Mouse (Mus musculus): ENCODE measurements around the gene Bcap31. TPM values are rescaled to one million over a fixed set of nuclear protein-coding genes. Genes with fewer than 3 reads are reported as not detected.

Gene Bcap31
- polyA plus RNA-seq, 1 experiment from 2014 or later = 292 TPM

DNA sequence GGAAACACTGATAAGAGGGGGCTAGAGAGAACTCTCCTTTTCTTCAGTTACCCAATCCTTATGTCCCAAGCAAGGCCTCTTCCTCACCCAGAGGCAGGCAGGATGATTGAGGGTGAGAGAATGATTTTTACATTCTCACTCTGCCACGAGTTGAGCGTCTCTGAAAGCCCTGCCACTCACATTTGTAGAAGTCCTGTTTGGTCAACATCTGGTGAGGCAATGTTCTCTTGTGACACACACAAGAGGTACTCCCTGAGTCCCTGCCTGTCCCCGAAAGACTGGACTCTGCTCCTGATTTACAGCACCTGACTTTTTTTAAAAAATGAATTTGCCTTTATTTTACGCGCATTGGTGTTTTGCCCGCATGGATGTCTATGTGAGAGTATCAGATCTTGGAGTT, 62.6 kb downstream of the Bcap31 start:
- Histone ChIP-seq H3K4me1 (no peaks in the 10 kb centered on the region), H3K27ac (no peak overlapping the region), H3K36me3 (no peaks in the 10 kb centered on the region), H3K9me3 (no peaks in the 10 kb centered on the region), H3K4me3 (no peak overlapping the region), H3K27me3 (peaks cover 4% of the 10 kb centered on the region; the same call in 1 of the 2 replicates), H3K9ac (no peak overlapping the region), H3K4me2 (no peak overlapping the region)
- no peak for ATAC-seq (ENCODE audit: borderline replicate concordance, extremely low read depth, low FRiP score, low TSS enrichment)
- 65% methylated on average over 6 of the region's 6 CpGs for WGBS

DNA sequence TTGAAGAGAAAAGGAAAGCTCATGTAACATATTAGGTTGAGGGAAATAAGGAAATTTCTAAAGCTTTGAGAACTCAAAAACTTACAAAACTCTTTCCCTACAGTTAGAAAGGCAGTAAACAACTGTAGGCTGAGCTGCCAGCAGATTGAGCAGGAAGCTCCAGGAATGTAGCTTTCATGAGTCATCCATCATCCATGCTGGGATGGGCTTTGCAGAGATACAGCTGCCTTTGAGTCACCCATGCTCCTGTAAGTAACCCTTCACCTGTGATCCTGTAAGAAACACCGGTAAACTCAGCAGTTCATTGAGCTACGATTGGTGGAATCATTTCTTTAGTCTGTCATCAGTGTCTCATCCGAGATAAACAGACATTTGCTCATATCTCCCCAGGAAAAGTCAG, 65.1 kb downstream of the Bcap31 start:
- ATAC-seq (ENCODE audit: borderline replicate concordance, extremely low read depth, low FRiP score, low TSS enrichment) = no peak

DNA sequence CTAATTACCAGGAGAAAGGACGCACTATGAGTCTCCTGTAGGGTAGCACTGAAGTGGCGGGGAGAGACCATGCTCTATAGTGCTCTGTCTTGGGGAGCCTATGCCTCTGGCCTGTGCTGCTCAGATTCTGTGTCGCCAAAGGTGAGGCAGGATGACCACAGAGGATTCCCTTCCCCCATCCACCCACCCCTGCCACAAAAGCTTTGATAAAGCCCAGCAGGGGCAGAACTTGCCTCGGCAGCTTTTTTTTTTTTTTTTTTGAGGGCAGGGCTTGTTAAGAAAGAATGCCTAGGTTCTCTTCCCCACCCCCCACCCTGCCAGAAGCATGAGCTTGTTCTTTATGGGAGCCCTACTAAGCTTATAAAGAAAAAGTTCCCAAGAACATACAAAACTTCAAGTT, 70.9 kb downstream of the Bcap31 start:
- WGBS = 35% methylated on average over 3 of the region's 4 CpGs
- no peak overlapping the region for H3K4me2 ChIP-seq
- no peak overlapping the region for H3K4me3 ChIP-seq
- no peaks in the 10 kb centered on the region for H3K36me3 ChIP-seq
- H3K9me3 ChIP-seq = no peaks in the 10 kb centered on the region
- no peaks in the 10 kb centered on the region for H3K4me1 ChIP-seq
- H3K9ac ChIP-seq = no peak overlapping the region
- no peak overlapping the region for H3K27ac ChIP-seq
- H3K27me3 ChIP-seq = no peaks in the 10 kb centered on the region; the same call in 1 of the 2 replicates
- no peak for ATAC-seq (ENCODE audit: borderline replicate concordance, extremely low read depth, low FRiP score, low TSS enrichment)

More for the DNA sequence above, 65.1 kb downstream of the Bcap31 start:
- Histone ChIP-seq H3K4me3 (no peak overlapping the region), H3K27ac (no peak overlapping the region), H3K27me3 (peaks cover 4% of the 10 kb centered on the region; the same call in 1 of the 2 replicates), H3K36me3 (no peaks in the 10 kb centered on the region), H3K4me1 (no peaks in the 10 kb centered on the region), H3K4me2 (no peak overlapping the region), H3K9ac (no peak overlapping the region), H3K9me3 (no peaks in the 10 kb centered on the region)
- WGBS = 44% methylated on average over 3 of the region's 3 CpGs

DNA sequence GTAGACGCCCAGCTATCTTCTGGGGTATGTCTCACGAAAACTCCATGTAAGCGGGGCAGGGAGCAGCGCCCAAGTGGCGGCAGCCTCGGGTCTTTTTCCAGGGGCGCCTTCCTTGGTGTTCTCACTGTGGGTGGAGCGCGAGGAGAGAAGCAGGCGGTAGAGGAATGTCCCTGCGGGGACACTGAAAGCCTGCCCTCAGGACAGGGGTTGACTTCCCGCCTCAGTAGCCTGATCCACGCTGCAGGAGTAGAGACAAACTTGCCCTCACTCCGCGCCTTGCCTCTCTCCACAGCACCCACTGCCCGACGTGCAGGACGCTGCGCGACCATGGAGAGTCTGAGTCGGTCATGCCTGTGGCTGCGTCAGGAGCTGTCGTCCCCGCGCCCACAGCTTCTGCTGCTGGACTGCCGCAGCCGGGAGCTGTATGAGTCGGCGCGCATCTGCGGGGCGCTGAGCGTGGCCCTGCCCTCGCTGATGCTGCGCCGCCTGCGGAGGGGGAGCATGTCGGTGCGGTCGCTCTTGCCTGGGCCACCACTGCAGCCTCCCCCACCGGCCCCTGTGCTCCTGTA, 76.0 kb downstream of the Bcap31 start:
- WGBS = 16% methylated on average over 31 of the region's 41 CpGs
- ATAC-seq (ENCODE audit: borderline replicate concordance, extremely low read depth, low FRiP score, low TSS enrichment) = no peak
- peaks cover 9% of the 10 kb centered on the region for H3K4me1 ChIP-seq
- H3K27ac ChIP-seq = no peak overlapping the region
- peak overlapping the region; percentile 73 for H3K4me2 ChIP-seq
- H3K27me3 ChIP-seq = peaks cover 39% of the 10 kb centered on the region
- H3K4me3 ChIP-seq = peak overlapping the region; percentile 41
- H3K36me3 ChIP-seq = no peaks in the 10 kb centered on the region
- no peaks in the 10 kb centered on the region for H3K9me3 ChIP-seq
- 0 out of 2 replicates have a peak overlapping the region, but pooled peaks have one; percentile 16 for H3K9ac ChIP-seq

DNA sequence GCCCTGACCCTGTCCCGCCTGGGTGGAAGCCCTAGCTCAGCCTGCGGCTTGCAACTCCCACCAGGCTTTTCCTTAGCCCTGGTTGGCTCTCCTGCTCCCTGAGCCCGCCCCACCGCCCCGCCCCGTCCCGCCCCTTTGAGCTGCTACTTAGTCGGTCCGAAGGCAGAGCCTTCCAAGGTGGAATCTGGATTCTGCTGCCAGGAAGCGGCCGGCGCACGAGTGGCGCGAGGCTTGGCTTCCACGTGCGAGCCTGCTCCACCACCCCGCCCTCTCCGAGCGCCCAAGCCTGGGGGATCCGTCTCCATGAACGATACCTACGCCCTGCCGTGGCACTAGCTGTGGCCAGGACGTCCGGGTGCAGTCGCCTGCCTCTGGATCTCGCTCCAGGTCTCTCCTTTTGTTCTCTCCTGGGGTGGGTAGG, 76.7 kb downstream of the Bcap31 start, which contains the start of gene Dusp9:
TSS of gene Dusp9 (plus strand) at position 165 of the 421 bp plus-strand sequence.
- Histone ChIP-seq H3K4me3 (peak within 1 kb of the TSS; percentile 41), H3K4me1 (peaks cover 9% of the 10 kb centered on the region), H3K9me3 (no peaks in the 10 kb centered on the region), H3K4me2 (peak within 1 kb of the TSS; percentile 73), H3K9ac (0 out of 2 replicates have a peak within 1 kb of the TSS, but pooled peaks have one; percentile 16), H3K27me3 (peaks cover 44% of the 10 kb centered on the region), H3K36me3 (no peaks in the 10 kb centered on the region), H3K27ac (no peak within 1 kb of the TSS)
- WGBS = 8% methylated on average over 27 of the region's 28 CpGs
- ATAC-seq (ENCODE audit: borderline replicate concordance, extremely low read depth, low FRiP score, low TSS enrichment) = peak; percentile 74; the same call in 1 of the 2 replicates

DNA sequence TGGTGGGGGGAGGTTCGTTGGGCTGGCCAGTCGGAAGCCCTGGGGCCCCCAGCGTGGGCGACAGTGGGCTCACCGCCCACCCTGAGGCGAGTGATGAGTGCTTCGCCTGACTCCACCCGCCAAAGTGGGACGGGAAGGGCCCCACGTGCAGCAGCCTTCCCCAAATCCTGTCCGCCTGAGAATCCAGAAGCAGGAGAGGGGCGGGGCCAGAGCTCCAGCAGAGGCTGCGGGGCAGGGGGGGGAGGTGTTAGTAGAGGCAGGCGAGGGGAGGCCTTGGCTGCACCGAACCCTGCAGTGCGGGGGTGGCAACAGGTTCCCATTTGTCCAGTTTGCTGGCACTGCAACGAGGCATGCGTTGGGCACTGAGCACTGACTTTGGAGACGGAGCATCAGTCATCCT, 78.6 kb downstream of the Bcap31 start:
- WGBS = 12% methylated on average over 19 of the region's 19 CpGs
- Histone ChIP-seq H3K27me3 (peaks cover 45% of the 10 kb centered on the region), H3K27ac (no peak overlapping the region), H3K4me1 (peaks cover 9% of the 10 kb centered on the region), H3K4me2 (peak overlapping the region; percentile 76), H3K9ac (no peak overlapping the region), H3K36me3 (no peaks in the 10 kb centered on the region), H3K9me3 (no peaks in the 10 kb centered on the region), H3K4me3 (peak overlapping the region; percentile 32)
- ATAC-seq (ENCODE audit: borderline replicate concordance, extremely low read depth, low FRiP score, low TSS enrichment) = no peak

Other genes starting within 250 kb of the Bcap31 start
- gene Bgn, start 232.6 kb downstream of the Bcap31 start, polyA plus RNA-seq (2015; fragmentation: Nextera tagmentation; extraction: Ambion mirVana) = 155 and 183 TPM in 2 replicates
- 0.09 and 0.13 TPM in 2 replicates for gene Atp2b3, start 213.1 kb downstream of the Bcap31 start, polyA plus RNA-seq (2015; fragmentation: Nextera tagmentation; extraction: Ambion mirVana)
- 11.1 and 13.0 TPM in 2 replicates for gene Dusp9, start 76.8 kb downstream of the Bcap31 start, polyA plus RNA-seq (2015; fragmentation: Nextera tagmentation; extraction: Ambion mirVana)
- gene Pnck, start 56.1 kb downstream of the Bcap31 start, polyA plus RNA-seq (2015; fragmentation: Nextera tagmentation; extraction: Ambion mirVana) = 15.7 and 16.1 TPM in 2 replicates
- gene Slc6a8, start 43.0 kb downstream of the Bcap31 start, polyA plus RNA-seq (2015; fragmentation: Nextera tagmentation; extraction: Ambion mirVana) = 6.2 and 6.6 TPM in 2 replicates
- 23.3 and 25.1 TPM in 2 replicates for gene Abcd1, start 422 bp upstream of the Bcap31 start, polyA plus RNA-seq (2015; fragmentation: Nextera tagmentation; extraction: Ambion mirVana)
- 0.30 and 0.67 TPM in 2 replicates for gene Plxnb3, start 40.9 kb upstream of the Bcap31 start, polyA plus RNA-seq (2015; fragmentation: Nextera tagmentation; extraction: Ambion mirVana)
- gene Srpk3, start 58.2 kb upstream of the Bcap31 start, polyA plus RNA-seq (2015; fragmentation: Nextera tagmentation; extraction: Ambion mirVana) = 3.7 and 5.4 TPM in 2 replicates
- gene Idh3g, start 70.7 kb upstream of the Bcap31 start, polyA plus RNA-seq (2015; fragmentation: Nextera tagmentation; extraction: Ambion mirVana) = 225 and 230 TPM in 2 replicates
- 178 and 183 TPM in 2 replicates for gene Ssr4, start 70.9 kb upstream of the Bcap31 start, polyA plus RNA-seq (2015; fragmentation: Nextera tagmentation; extraction: Ambion mirVana)
- 0.47 and 0.67 TPM in 2 replicates for gene Pdzd4, start 108.8 kb upstream of the Bcap31 start, polyA plus RNA-seq (2015; fragmentation: Nextera tagmentation; extraction: Ambion mirVana)
- 0.13 and 0.14 TPM in 2 replicates for gene Avpr2, start 175.9 kb upstream of the Bcap31 start, polyA plus RNA-seq (2015; fragmentation: Nextera tagmentation; extraction: Ambion mirVana)
- gene L1cam, start 179.9 kb upstream of the Bcap31 start, polyA plus RNA-seq (2015; fragmentation: Nextera tagmentation; extraction: Ambion mirVana) = 2.7 and 2.9 TPM in 2 replicates
- gene Arhgap4, start 205.7 kb upstream of the Bcap31 start, polyA plus RNA-seq (2015; fragmentation: Nextera tagmentation; extraction: Ambion mirVana) = 2.0 and 4.3 TPM in 2 replicates
- 138 and 143 TPM in 2 replicates for gene Naa10, start 205.8 kb upstream of the Bcap31 start, polyA plus RNA-seq (2015; fragmentation: Nextera tagmentation; extraction: Ambion mirVana)
- 34.1 and 35.1 TPM in 2 replicates for gene Renbp, start 214.7 kb upstream of the Bcap31 start, polyA plus RNA-seq (2015; fragmentation: Nextera tagmentation; extraction: Ambion mirVana)

Data from lung, embryonic 15.5 days (tissue).